ENCODE assay signal across 13 mouse cellular contexts in the genomic region with DNA sequence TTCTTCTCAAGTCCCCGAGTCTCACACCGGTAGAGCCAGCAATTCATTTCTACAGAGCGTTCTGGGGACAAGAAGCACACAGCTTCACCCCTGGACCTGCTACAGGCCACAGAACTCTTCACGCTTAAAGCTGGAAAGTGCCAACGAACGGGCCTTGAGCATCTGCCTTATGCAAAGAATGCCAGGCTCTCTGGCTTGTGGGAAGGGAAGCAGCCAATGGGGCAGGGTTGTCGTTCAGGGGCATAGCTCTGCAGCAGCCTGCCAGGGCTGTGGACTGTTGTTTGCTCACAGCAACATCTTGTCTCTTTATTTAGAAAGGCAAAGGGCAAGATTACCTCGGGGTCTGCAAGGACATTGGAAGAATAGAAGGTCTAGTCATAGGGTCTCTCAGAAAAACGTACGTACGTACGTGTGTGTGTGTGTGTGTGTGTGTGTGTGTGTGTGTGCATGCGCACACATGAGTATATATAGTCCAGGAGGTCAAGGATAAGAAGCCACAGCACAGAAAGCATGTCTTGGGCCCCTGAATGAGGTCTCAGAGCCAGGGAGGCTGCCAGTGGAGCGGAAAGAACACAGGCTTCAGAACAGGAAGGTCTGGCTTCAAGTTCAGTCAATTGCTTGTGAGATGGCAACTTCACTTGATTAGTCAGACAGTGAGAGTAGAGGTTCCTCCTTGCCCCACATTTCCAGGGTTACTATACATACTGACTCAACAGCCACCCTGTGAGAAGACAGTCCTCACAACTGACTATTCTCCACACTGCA. TPM values are rescaled to one million over a fixed set of nuclear protein-coding genes. Genes with fewer than 3 reads are reported as not detected.
DNase-seq lines count a peak whose midpoint lies in the region; ATAC-seq and TF ChIP-seq lines count a peak whose summit lies in the region.
"Had no signal": no experiment of that assay in that cellular context is flagged by ENCODE, and none has a peak within 500 bp of the region (broad histone marks: within the 10 kb centered on the region; RNA-seq: fewer than 3 reads in every experiment).

No protein-coding gene starts in this region.

- WGBS in forebrain, embryonic 10.5 days = 89% methylated on average over 14 of the region's 14 CpGs
- 73% methylated on average over 14 of the region's 14 CpGs for WGBS in forebrain, embryonic 16.5 days
- WGBS in lung, embryonic 15.5 days = 79% methylated on average over 14 of the region's 14 CpGs

- no peak for TF ChIP-seq CTCF in cortical plate, adult 2 months (IDR thresholded peaks at IDR 0.05; ENCODE audit: extremely low read depth, insufficient read depth, low read length)

- ATAC-seq in forebrain, embryonic 16.5 days = no peak
- ATAC-seq in lung, embryonic 15.5 days (ENCODE audit: borderline replicate concordance, extremely low read depth, low FRiP score, low TSS enrichment) = no peak
- ATAC-seq in megakaryocyte progenitor cell, adult 5-6 weeks (replicated peaks; ENCODE audit: poor library complexity) = no peak

- H3K9ac ChIP-seq in forebrain, embryonic 16.5 days (replicated peaks; ENCODE audit: low read depth, low read length) = no peak overlapping the region
- H3K9ac ChIP-seq in lung, embryonic 15.5 days = no peak overlapping the region
- H3K9ac ChIP-seq: heart, embryonic 13.5 days; liver, embryonic 15.5 days had no signal

- H3K4me1 ChIP-seq in forebrain, embryonic 10.5 days = peaks cover 59% of the 10 kb centered on the region
- peaks cover 38% of the 10 kb centered on the region for H3K4me1 ChIP-seq in forebrain, embryonic 16.5 days (replicated peaks; ENCODE audit: control insufficient read depth, insufficient read depth, low read length)
- H3K4me1 ChIP-seq in lung, embryonic 15.5 days = peaks cover 41% of the 10 kb centered on the region
- 0 out of 2 replicates have a peak, but pooled peaks cover 3% of the 10 kb centered on the region for H3K4me1 ChIP-seq in cortical plate, adult 2 months (ENCODE audit: control insufficient read depth, insufficient read depth, low read length)
- H3K4me1 ChIP-seq: liver, embryonic 15.5 days had no signal

- no peaks in the 10 kb centered on the region for H3K27me3 ChIP-seq in forebrain, embryonic 10.5 days (ENCODE audit: poor library complexity, severe bottlenecking)
- H3K27me3 ChIP-seq in forebrain, embryonic 16.5 days (replicated peaks; ENCODE audit: control insufficient read depth, insufficient read depth, low read length) = no peaks in the 10 kb centered on the region
- no peaks in the 10 kb centered on the region for H3K27me3 ChIP-seq in lung, embryonic 15.5 days
- H3K27me3 ChIP-seq: heart, embryonic 13.5 days; liver, embryonic 15.5 days had no signal

- peak overlapping the region; percentile 83 for H3K27ac ChIP-seq in forebrain, embryonic 10.5 days
- no peak overlapping the region for H3K27ac ChIP-seq in forebrain, embryonic 16.5 days (ENCODE audit: low read length)
- peak overlapping the region; percentile 44 for H3K27ac ChIP-seq in lung, embryonic 15.5 days
- peak overlapping the region; percentile 64 for H3K27ac ChIP-seq in cortical plate, adult 2 months (ENCODE audit: insufficient read depth, low read length)
- H3K27ac ChIP-seq: heart, embryonic 13.5 days; liver, embryonic 15.5 days had no signal

- 0 out of 2 replicates have a peak, but pooled peaks cover 9% of the 10 kb centered on the region for H3K36me3 ChIP-seq in forebrain, embryonic 10.5 days (replicated peaks)
- no peaks in the 10 kb centered on the region for H3K36me3 ChIP-seq in forebrain, embryonic 16.5 days (ENCODE audit: control insufficient read depth, insufficient read depth)
- no peaks in the 10 kb centered on the region for H3K36me3 ChIP-seq in lung, embryonic 15.5 days
- H3K36me3 ChIP-seq: heart, embryonic 13.5 days; liver, embryonic 15.5 days had no signal

- H3K9me3 ChIP-seq in forebrain, embryonic 10.5 days = no peaks in the 10 kb centered on the region
- no peaks in the 10 kb centered on the region for H3K9me3 ChIP-seq in forebrain, embryonic 16.5 days (ENCODE audit: control insufficient read depth, low read length)
- no peaks in the 10 kb centered on the region for H3K9me3 ChIP-seq in lung, embryonic 15.5 days
- H3K9me3 ChIP-seq: heart, embryonic 13.5 days; liver, embryonic 15.5 days had no signal

- no peak overlapping the region for H3K4me2 ChIP-seq in forebrain, embryonic 16.5 days (ENCODE audit: low read length)
- H3K4me2 ChIP-seq in lung, embryonic 15.5 days = no peak overlapping the region
- H3K4me2 ChIP-seq: heart, embryonic 13.5 days; liver, embryonic 15.5 days had no signal

- H3K4me3 ChIP-seq in forebrain, embryonic 10.5 days = no peak overlapping the region
- H3K4me3 ChIP-seq in forebrain, embryonic 16.5 days (replicated peaks; ENCODE audit: low read length) = no peak overlapping the region
- H3K4me3 ChIP-seq in lung, embryonic 15.5 days = no peak overlapping the region
- H3K4me3 ChIP-seq in cortical plate, adult 2 months (ENCODE audit: insufficient read depth, low read length) = no peak overlapping the region
- H3K4me3 ChIP-seq: heart, embryonic 13.5 days; liver, embryonic 15.5 days had no signal

- no peak for TF ChIP-seq POLR2A in cortical plate, adult 2 months (IDR thresholded peaks at IDR 0.05; ENCODE audit: extremely low read depth, insufficient read depth, low read length)

- DNase-seq in forebrain, embryonic 10.5 days (ENCODE audit: extremely low spot score, low spot score) = no peak
- DNase-seq in lung, postnatal 36 days = no peak
- peak; percentile 69 for DNase-seq in kidney, postnatal 14 days
- DNase-seq in spleen, postnatal 14 days (ENCODE audit: low spot score in 2 of 2) = no peak
- DNase-seq: adrenal gland, postnatal 14 days; gastrocnemius, postnatal 14 days; thymus, postnatal 25 days had no signal

RNA-seq across cellular contexts. Expression of a gene that starts 48.0 kb away (rescaled TPM):
- 4.2 and 4.9 TPM in 2 replicates for polyA plus RNA-seq in forebrain, embryonic 10.5 days (2016; fragmentation: Nextera tagmentation; extraction: Ambion mirVana)
- polyA plus RNA-seq in forebrain, embryonic 16.5 days (2015; fragmentation: Nextera tagmentation; extraction: Ambion mirVana) = 10.2 and 14.9 TPM in 2 replicates
- polyA plus RNA-seq in lung, embryonic 15.5 days (2015; fragmentation: Nextera tagmentation; extraction: Ambion mirVana) = 16.2 and 16.7 TPM in 2 replicates
- 62.7 and 68.2 TPM in 2 replicates for polyA plus RNA-seq in cortical plate, adult 2 months (2012; rRNA removed)
- total RNA-seq in megakaryocyte progenitor cell, adult 5-6 weeks (2015) = 0.02 TPM in 1 of 2 replicates, not detected in the other
- total RNA-seq in megakaryocyte progenitor cell, adult 5-6 weeks (2017) = 0.03 TPM in 1 of 2 replicates, not detected in the other
